Mouse (Mus musculus): ENCODE measurements around the gene Inava. TPM values are rescaled to one million over a fixed set of nuclear protein-coding genes. Genes with fewer than 3 reads are reported as not detected.
A peak's percentile ranks its signal among the peaks of the same experiment; 100 is the strongest.

Gene Inava
- total RNA-seq, 1 experiment from 2014 or later, result not detected

- ATAC-seq (replicated peaks in 1 of 2; ENCODE audit: insufficient read depth in 1 of 2, low FRiP score in 2 of 2, low TSS enrichment in 1 of 2, low read depth in 1 of 2, poor library complexity in 2 of 2, severe bottlenecking in 2 of 2), result peak; percentile 46 to 60; a peak in 2 of 4 replicates
These were observed 580 bp upstream of the Inava start for GRCm38 (mm10) chr1:136234595-136235092.

- ATAC-seq (replicated peaks in 1 of 2; ENCODE audit: insufficient read depth in 1 of 2, low FRiP score in 2 of 2, low TSS enrichment in 1 of 2, low read depth in 1 of 2, poor library complexity in 2 of 2, severe bottlenecking in 2 of 2), result no peak
These were observed 876 bp downstream of the Inava start for GRCm38 (mm10) chr1:136232986-136233790.

GRCm38 (mm10) chr1:136232285-136232926 is 1.7 kb downstream of the Inava start:
- peak in 1 of 2 experiments; percentile 33; a peak in 1 of 4 replicates for ATAC-seq (replicated peaks in 1 of 2; ENCODE audit: insufficient read depth in 1 of 2, low FRiP score in 2 of 2, low TSS enrichment in 1 of 2, low read depth in 1 of 2, poor library complexity in 2 of 2, severe bottlenecking in 2 of 2)

- ATAC-seq (replicated peaks in 1 of 2; ENCODE audit: insufficient read depth in 1 of 2, low FRiP score in 2 of 2, low TSS enrichment in 1 of 2, low read depth in 1 of 2, poor library complexity in 2 of 2, severe bottlenecking in 2 of 2), result no peak
These were observed 2.5 kb downstream of the Inava start for GRCm38 (mm10) chr1:136231596-136231995.

GRCm38 (mm10) chr1:136230201-136230600 is 3.9 kb downstream of the Inava start:
- no peak for ATAC-seq (replicated peaks in 1 of 2; ENCODE audit: insufficient read depth in 1 of 2, low FRiP score in 2 of 2, low TSS enrichment in 1 of 2, low read depth in 1 of 2, poor library complexity in 2 of 2, severe bottlenecking in 2 of 2)

GRCm38 (mm10) chr1:136229040-136229373 is 5.1 kb downstream of the Inava start:
- ATAC-seq (replicated peaks in 1 of 2; ENCODE audit: insufficient read depth in 1 of 2, low FRiP score in 2 of 2, low TSS enrichment in 1 of 2, low read depth in 1 of 2, poor library complexity in 2 of 2, severe bottlenecking in 2 of 2), result no peak

- ATAC-seq (replicated peaks in 1 of 2; ENCODE audit: insufficient read depth in 1 of 2, low FRiP score in 2 of 2, low TSS enrichment in 1 of 2, low read depth in 1 of 2, poor library complexity in 2 of 2, severe bottlenecking in 2 of 2), result no peak
These were observed 5.6 kb downstream of the Inava start for GRCm38 (mm10) chr1:136228328-136229039.

GRCm38 (mm10) chr1:136227870-136228269 is 6.2 kb downstream of the Inava start:
- ATAC-seq (replicated peaks in 1 of 2; ENCODE audit: insufficient read depth in 1 of 2, low FRiP score in 2 of 2, low TSS enrichment in 1 of 2, low read depth in 1 of 2, poor library complexity in 2 of 2, severe bottlenecking in 2 of 2), result no peak

GRCm38 (mm10) chr1:136226626-136227025 is 7.4 kb downstream of the Inava start:
- no peak for ATAC-seq (replicated peaks in 1 of 2; ENCODE audit: insufficient read depth in 1 of 2, low FRiP score in 2 of 2, low TSS enrichment in 1 of 2, low read depth in 1 of 2, poor library complexity in 2 of 2, severe bottlenecking in 2 of 2)

- no peak for ATAC-seq (replicated peaks in 1 of 2; ENCODE audit: insufficient read depth in 1 of 2, low FRiP score in 2 of 2, low TSS enrichment in 1 of 2, low read depth in 1 of 2, poor library complexity in 2 of 2, severe bottlenecking in 2 of 2)
These were observed 8.2 kb downstream of the Inava start for GRCm38 (mm10) chr1:136225846-136226245.

- no peak for ATAC-seq (replicated peaks in 1 of 2; ENCODE audit: insufficient read depth in 1 of 2, low FRiP score in 2 of 2, low TSS enrichment in 1 of 2, low read depth in 1 of 2, poor library complexity in 2 of 2, severe bottlenecking in 2 of 2)
These were observed 10.2 kb downstream of the Inava start for GRCm38 (mm10) chr1:136223758-136224342.

GRCm38 (mm10) chr1:136222386-136222785 is 11.7 kb downstream of the Inava start:
- no peak for ATAC-seq (replicated peaks in 1 of 2; ENCODE audit: insufficient read depth in 1 of 2, low FRiP score in 2 of 2, low TSS enrichment in 1 of 2, low read depth in 1 of 2, poor library complexity in 2 of 2, severe bottlenecking in 2 of 2)

GRCm38 (mm10) chr1:136220037-136220871 is 13.8 kb downstream of the Inava start:
- ATAC-seq (replicated peaks in 1 of 2; ENCODE audit: insufficient read depth in 1 of 2, low FRiP score in 2 of 2, low TSS enrichment in 1 of 2, low read depth in 1 of 2, poor library complexity in 2 of 2, severe bottlenecking in 2 of 2), result no peak

- ATAC-seq (replicated peaks in 1 of 2; ENCODE audit: insufficient read depth in 1 of 2, low FRiP score in 2 of 2, low TSS enrichment in 1 of 2, low read depth in 1 of 2, poor library complexity in 2 of 2, severe bottlenecking in 2 of 2), result no peak
These were observed 19.8 kb downstream of the Inava start for GRCm38 (mm10) chr1:136214304-136214703.

GRCm38 (mm10) chr1:136212803-136213202 is 21.3 kb downstream of the Inava start, which contains the start of gene Mroh3:
Gene Mroh3 (minus strand): TSS chr1:136212828.
- ATAC-seq (replicated peaks in 1 of 2; ENCODE audit: insufficient read depth in 1 of 2, low FRiP score in 2 of 2, low TSS enrichment in 1 of 2, low read depth in 1 of 2, poor library complexity in 2 of 2, severe bottlenecking in 2 of 2), result peak; percentile 75 to 81; a peak in 3 of 4 replicates

GRCm38 (mm10) chr1:136190033-136190432 is 44.0 kb downstream of the Inava start:
- ATAC-seq (replicated peaks in 1 of 2; ENCODE audit: insufficient read depth in 1 of 2, low FRiP score in 2 of 2, low TSS enrichment in 1 of 2, low read depth in 1 of 2, poor library complexity in 2 of 2, severe bottlenecking in 2 of 2), result no peak

- peak in 1 of 2 experiments; percentile 13; a peak in 1 of 4 replicates for ATAC-seq (replicated peaks in 1 of 2; ENCODE audit: insufficient read depth in 1 of 2, low FRiP score in 2 of 2, low TSS enrichment in 1 of 2, low read depth in 1 of 2, poor library complexity in 2 of 2, severe bottlenecking in 2 of 2)
These were observed 54.5 kb downstream of the Inava start for GRCm38 (mm10) chr1:136179511-136180001.
